Mouse (Mus musculus) Patski (cell line): Measurements from ENCODE around the gene Met. TPM values are rescaled to one million over a fixed set of nuclear protein-coding genes. Genes with fewer than 3 reads are reported as not detected.

ENCODE experiments used
- ATAC-seq: fragments of 100-300 bp; one replicate; pipeline ENCODE4 v1.8.0; 2021
- CTCF ChIA-PET: fragments of 350-600 bp; sonication (Branson Sonifier 250); formaldehyde crosslinking; loops from one replicate; lab custom pipeline; 2022; ENCODE audit warnings: inconsistent platforms; lab: Charles Lee
- POLR2A ChIA-PET: fragments of 350-600 bp; sonication (Branson Sonifier 250); formaldehyde crosslinking; loops from one replicate; lab custom pipeline; 2022; ENCODE audit warnings: antibody characterized with exemption, inconsistent platforms; lab: Charles Lee
- DNase-seq: peaks from one replicate; pipeline ENCODE4 v3.0.0-alpha.2; 2011; ENCODE audit warnings: low read depth, low spot score
- H3K27me3 ChIP-seq: fragments of 371-371 bp; one replicate; pipeline ENCODE4 v1.5.1; 2021
- CTCF ChIP-seq: fragments of 100-300 bp; IDR thresholded peaks from one replicate; pipeline ENCODE4 v1.5.1; 2021
- in situ Hi-C: fragments of 300-500 bp; cut with MboI; formaldehyde crosslinking; loops from 3 replicates; pipeline ENCODE4 v1.11.1; 2018; ENCODE audit warnings: low pct_unique_long_range_greater_than_20kb, mixed read lengths
- polyA plus RNA-seq: library from polyadenylated mRNA; unstranded; gene quantifications from one replicate; pipeline ENCODE4 v1.2.3, GENCODE M21; 2021

The Met gene
- 128 TPM for polyA plus RNA-seq

DNA sequence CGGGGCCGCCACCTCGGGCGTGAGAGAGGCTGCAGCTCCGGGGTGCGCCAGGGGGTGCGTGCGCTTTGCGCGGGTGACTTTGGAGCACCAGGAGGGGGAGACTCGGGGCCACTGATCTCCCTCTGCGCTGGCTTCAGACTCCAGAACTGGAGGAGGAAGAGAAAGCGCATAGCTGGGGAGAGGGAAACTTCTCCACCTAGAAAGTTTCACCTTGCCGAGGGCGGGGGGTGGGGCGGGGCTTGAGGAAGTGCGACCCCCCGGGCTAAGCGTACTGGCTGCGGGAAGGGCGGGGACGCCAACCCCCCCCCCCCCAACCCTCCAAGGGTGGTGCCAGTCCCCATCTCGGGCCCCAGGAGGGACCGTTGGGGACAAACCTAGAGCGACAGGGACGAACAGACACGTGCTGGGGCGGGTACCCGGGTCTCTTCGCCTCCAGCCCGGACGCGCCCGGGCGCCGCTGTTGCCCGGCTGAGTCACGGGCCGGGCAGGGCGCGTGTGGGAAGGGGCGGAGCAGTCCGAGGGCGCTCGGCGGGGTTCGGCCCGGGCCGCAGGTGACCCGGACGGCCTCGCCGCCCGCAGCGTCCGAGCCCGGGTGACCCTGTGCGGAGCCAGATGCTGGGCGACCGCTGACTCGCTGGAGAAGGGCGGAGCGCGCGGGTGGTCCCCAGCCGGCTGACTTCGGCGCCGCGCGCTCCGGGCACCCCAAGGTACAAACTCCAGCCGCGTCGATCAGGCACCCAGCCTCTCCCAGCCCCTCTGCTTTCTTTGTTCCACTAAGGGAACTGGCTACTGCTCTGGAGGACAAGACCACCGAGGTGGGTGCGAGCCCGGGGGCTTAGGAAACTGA, at the start of gene Met:
TSS of gene Met (plus strand) at position 367 of the 847 bp plus-strand sequence.
- DNase-seq, result no peak
- no peaks in the 10 kb centered on the region for H3K27me3 ChIP-seq
- in situ Hi-C loops, result loop anchor here (10.0 kb wide), 1 partner anchor 91 kb away; no protein-coding TSS in a partner anchor
- POLR2A ChIA-PET, result interaction anchor here (0.6 to 1.4 kb wide), 8 partner anchors 19 to 245 kb away, joined by 3 to 4 read pairs (median 3); no protein-coding TSS in a partner anchor
- CTCF ChIA-PET, result interaction anchor here (0.7 to 2.0 kb wide), 8 partner anchors 9 to 126 kb away, joined by 3 to 8 read pairs (median 4); no protein-coding TSS in a partner anchor
- ATAC-seq, result peak; percentile 93
- peak; percentile 87 for TF ChIP-seq CTCF

DNA sequence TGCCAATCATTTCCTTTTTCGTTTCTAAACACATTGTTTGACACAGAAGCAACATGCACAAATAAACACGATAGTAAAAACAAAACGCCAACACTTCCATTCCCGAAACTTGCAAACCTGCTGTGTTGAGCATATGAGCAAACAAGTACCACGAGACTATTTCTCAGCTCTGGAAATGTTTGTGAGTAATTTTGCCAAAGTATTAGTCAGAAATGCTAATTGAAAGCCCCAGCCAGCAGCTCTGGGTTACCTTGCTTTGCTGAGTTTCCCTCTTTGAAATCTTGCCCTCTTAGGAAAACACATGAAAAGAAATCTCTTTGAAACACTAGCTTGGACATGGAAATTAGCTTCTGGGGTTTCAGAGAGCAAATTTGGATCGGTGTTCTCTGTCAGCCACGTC, 45.4 kb upstream of the Met start:
- ChIA-PET CTCF (interaction anchor here (2.5 kb wide), 1 partner anchor 11 kb away, joined by 8 read pairs; no protein-coding TSS in a partner anchor), POLR2A (no interaction called here)
- DNase-seq (peak; percentile 41), ATAC-seq (peak; percentile 89)
- in situ Hi-C loops, result no loop called here
- no peaks in the 10 kb centered on the region for H3K27me3 ChIP-seq
- TF ChIP-seq CTCF, result no peak

DNA sequence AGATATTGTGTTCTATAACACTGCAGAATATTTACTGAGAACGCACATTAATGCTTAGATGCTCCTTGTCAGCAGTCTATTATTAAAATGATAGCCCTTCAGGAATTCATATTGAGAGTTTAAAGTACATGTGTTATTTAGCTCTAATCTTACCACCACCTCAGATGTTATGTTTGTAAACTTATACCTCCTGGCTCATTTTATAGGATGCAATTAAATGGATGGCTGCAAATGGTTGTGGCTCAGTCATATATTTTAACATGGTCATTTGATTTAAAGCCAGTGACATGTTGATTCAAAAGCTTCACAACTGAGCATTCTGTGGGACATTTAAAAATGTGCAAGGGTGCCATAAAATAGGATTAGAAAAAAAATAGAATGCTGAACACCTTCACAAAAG, 41.2 kb upstream of the Met start:
- DNase-seq, result no peak
- H3K27me3 ChIP-seq, result no peaks in the 10 kb centered on the region
- CTCF ChIA-PET, result interaction anchor here (0.9 kb wide), 1 partner anchor 37 kb away, joined by 3 read pairs; no protein-coding TSS in a partner anchor
- POLR2A ChIA-PET, result no interaction called here
- no peak for ATAC-seq
- no peak for TF ChIP-seq CTCF
- in situ Hi-C loops, result no loop called here

DNA sequence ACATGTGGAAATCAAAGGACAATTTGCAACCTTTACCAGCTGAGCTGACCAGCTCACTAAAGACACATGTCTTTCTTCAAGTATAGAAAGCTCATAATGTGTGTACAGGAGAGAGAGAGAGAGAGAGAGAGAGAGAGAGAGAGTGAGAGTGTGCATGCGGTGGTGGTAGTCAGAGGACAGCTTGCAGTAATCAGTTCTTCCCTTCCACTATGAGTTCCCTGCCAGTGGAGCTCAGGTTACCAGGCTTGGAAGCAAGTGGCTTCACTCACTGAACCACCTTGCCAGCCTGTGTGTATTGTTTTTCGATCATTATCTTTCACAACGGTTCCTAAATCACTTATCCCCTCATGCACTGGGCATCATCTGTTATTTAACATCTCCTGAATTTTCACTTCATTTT, 34.6 kb upstream of the Met start:
- ChIA-PET CTCF (interaction anchor here (1.6 kb wide), 1 partner anchor 12 kb away, joined by 8 read pairs; no protein-coding TSS in a partner anchor), POLR2A (no interaction called here)
- ATAC-seq (no peak), DNase-seq (no peak)
- in situ Hi-C loops, result no loop called here
- no peaks in the 10 kb centered on the region for H3K27me3 ChIP-seq
- TF ChIP-seq CTCF, result no peak

DNA sequence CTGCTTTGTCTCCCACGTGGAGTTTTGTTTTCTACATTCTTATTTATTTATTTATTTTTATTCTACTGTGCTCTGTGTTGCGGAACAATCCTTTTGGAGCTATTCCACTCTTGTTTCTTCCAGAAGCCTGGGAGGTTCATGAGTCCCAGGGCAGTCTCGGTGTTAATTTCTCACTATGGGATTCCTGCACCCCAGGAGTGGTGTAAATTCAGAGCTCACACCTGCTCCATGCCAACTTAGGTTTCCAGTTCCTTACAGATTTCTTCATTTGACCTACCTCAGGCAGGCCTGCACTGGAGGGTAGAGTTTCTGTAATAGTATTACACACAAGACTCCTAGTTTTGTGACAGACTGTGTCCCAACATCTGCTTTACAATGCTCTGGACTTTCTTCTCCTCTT, 34.0 kb upstream of the Met start:
- ChIA-PET CTCF (interaction anchor here (1.6 kb wide), 1 partner anchor 12 kb away, joined by 8 read pairs; no protein-coding TSS in a partner anchor), POLR2A (no interaction called here)
- in situ Hi-C loops, result no loop called here
- H3K27me3 ChIP-seq, result no peaks in the 10 kb centered on the region
- TF ChIP-seq CTCF, result no peak
- DNase-seq (no peak), ATAC-seq (no peak)

DNA sequence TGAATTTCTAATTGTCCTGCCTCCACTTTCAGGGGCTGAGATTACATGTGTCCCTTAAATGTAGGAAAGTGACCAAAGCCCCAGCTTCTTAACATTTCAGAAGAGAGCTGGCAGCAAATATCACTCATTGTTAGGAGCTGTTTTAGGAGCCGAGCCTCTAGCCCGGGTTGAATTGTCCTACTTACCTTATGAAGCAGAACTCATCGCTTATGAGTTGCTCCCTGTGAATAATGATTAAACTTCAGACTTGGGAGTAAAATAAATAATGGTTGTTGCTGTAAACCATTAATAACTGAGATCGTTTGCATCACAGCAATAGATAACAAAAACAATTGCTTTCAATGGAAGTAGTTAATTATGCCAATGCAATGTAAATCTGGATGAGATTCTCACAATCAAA, 20.3 kb upstream of the Met start:
- no peak for ATAC-seq
- ChIA-PET POLR2A (no interaction called here), CTCF (interaction anchor here (1.2 to 3.7 kb wide), 3 partner anchors 10 to 16 kb away, joined by 3 to 17 read pairs (median 7); no protein-coding TSS in a partner anchor)
- no peak for TF ChIP-seq CTCF
- no peak for DNase-seq
- in situ Hi-C loops, result no loop called here
- no peaks in the 10 kb centered on the region for H3K27me3 ChIP-seq

DNA sequence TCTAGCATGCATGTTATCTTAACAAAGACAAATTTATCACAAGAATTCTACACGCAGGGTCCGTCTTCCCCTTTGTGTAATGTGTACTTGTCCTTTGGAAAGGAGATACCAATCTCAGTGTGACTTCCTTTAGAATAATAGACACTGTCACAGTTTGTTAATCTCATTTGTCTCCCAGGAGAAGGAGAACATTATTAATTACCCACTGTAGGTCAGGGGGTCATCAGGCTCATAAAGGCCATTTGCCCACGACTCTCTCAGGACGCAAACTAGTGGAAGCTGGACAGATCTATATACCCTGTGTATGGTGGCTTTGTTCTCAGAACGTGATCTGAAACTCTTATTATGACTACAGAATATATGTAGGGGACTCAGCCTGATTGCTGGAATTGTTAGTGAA, 12.3 kb upstream of the Met start:
- no peak for TF ChIP-seq CTCF
- no peak for DNase-seq
- CTCF ChIA-PET, result interaction anchor here (1.3 to 1.6 kb wide), 2 partner anchors 10 to 19 kb away, joined by 3 to 5 read pairs; no protein-coding TSS in a partner anchor
- H3K27me3 ChIP-seq, result no peaks in the 10 kb centered on the region
- no peak for ATAC-seq
- in situ Hi-C loops, result no loop called here
- POLR2A ChIA-PET, result no interaction called here

DNA sequence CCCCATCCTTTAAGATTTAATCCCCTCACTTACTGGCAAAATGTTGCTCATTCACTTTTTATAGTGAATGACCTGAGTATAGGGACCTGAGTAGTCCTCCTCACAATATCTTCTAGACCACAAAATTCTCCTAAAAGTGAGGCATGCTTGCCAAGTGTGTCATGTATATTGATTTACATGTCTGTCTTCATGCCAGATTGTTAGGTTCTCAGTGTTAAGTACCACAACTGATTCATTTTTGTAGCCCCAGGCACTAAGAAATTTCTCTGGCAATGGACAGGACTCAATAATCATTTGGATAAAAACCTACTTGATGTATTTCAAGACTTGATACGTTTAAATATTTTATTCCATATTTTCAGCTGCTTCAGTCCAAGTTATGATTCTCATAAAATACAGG, 8.5 kb upstream of the Met start:
- no peaks in the 10 kb centered on the region for H3K27me3 ChIP-seq
- TF ChIP-seq CTCF, result no peak
- POLR2A ChIA-PET, result no interaction called here
- no peak for ATAC-seq
- in situ Hi-C loops, result loop anchor here (5.0 kb wide), 1 partner anchor 93 kb away; no protein-coding TSS in a partner anchor
- CTCF ChIA-PET, result interaction anchor here (1.6 kb wide), 1 partner anchor 8 kb away, joined by 4 read pairs; no protein-coding TSS in a partner anchor
- no peak for DNase-seq

DNA sequence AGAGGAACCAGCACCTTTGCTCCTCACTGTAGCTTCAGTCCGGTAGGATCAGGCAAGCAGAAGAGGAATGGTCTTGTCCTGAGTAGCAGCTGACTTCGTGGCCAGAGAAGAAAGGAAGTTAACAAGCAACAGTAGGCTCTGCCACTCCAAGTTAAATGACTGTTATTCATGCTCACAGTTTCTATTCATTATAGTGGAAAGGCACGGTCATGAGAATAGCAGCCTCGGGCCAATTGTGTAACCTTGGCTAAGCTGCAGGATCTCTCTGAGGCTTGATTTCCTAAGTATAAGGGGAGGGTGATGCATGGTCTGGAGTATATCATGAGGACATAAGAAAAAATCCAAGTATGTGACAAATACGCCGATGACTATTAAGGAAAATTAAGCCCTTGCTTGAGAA, 4.0 kb upstream of the Met start:
- in situ Hi-C loops, result loop anchor here (5.0 kb wide), 1 partner anchor 97 kb away; no protein-coding TSS in a partner anchor
- CTCF ChIA-PET, result interaction anchor here (1.3 kb wide), 1 partner anchor 37 kb away, joined by 3 read pairs; no protein-coding TSS in a partner anchor
- no peaks in the 10 kb centered on the region for H3K27me3 ChIP-seq
- no peak for ATAC-seq
- DNase-seq, result no peak
- TF ChIP-seq CTCF, result no peak
- POLR2A ChIA-PET, result no interaction called here

DNA sequence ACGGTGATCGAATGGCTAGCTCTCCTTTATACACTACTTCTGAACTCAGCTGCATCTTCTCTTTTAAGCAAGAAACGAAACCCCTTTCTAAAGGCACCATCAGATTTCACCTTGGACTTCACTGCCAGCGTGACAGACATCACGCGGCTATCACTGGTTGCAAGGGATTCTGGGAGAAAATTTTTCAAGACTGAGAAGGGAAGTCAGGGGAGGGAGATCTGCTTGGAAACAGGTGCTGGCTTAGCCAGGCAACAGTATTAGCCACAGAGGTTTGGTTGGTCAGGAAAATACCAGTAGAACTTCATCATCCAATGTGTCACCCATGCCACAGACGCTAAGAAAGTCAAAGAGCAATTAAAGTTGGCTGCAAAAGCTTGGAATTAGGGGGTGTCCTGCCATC, 2.2 kb upstream of the Met start:
- TF ChIP-seq CTCF, result no peak
- H3K27me3 ChIP-seq, result no peaks in the 10 kb centered on the region
- POLR2A ChIA-PET, result interaction anchor here (0.8 kb wide), 1 partner anchor 108 kb away, joined by 3 read pairs; no protein-coding TSS in a partner anchor
- DNase-seq (no peak), ATAC-seq (no peak)
- CTCF ChIA-PET, result interaction anchor here (1.1 to 1.6 kb wide), 2 partner anchors 99 to 121 kb away, joined by 3 to 5 read pairs; no protein-coding TSS in a partner anchor
- in situ Hi-C loops, result loop anchor here (10.0 kb wide), 1 partner anchor 93 kb away; no protein-coding TSS in a partner anchor
